Mouse (Mus musculus) T-cell, adult 2 months (primary cell): ENCODE measurements around the gene Pacs1.
"Not testable (repeated sequence)": the region's sequence is repeated elsewhere in the genome, so short reads cannot be mapped to it uniquely, and the experiment has no call there.

Experiments
- DNase-seq: peaks from one replicate; pipeline ENCODE4 v3.0.0; 2022; ENCODE audit warnings: low spot score

Gene Pacs1

GRCm38 (mm10) chr19:5268017-5268416, 4.9 kb downstream of the Pacs1 start:
- DNase-seq = no peak

- DNase-seq = no peak
Measured at GRCm38 (mm10) chr19:5267015-5267414, 5.9 kb downstream of the Pacs1 start.

DNA sequence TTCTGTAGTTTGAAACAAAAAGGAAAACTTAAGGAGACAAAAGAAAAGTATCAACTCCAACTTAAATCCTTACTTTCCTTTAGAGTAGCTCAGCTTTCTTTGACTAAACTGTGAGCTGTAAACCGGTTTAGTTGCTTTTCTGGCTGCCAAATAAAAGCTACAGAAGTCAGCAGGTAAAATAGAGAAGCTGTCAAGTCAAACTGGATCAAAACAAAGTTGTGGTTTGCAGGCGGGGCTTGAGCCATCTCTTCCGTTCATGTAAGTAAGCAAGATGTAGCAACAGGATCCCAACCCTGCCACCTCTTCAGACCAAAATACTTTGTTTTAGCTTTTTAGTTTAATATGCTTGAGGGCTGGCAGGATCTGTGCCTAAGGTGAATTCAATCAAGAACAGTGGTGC, 15.8 kb downstream of the Pacs1 start:
- peak; percentile 83 for DNase-seq

GRCm38 (mm10) chr19:5236981-5237380, 35.9 kb downstream of the Pacs1 start:
- not testable (repeated sequence) for DNase-seq

GRCm38 (mm10) chr19:5232696-5233095, 40.2 kb downstream of the Pacs1 start:
- no peak for DNase-seq

- no peak for DNase-seq
Measured at GRCm38 (mm10) chr19:5230110-5230509, 42.8 kb downstream of the Pacs1 start.

GRCm38 (mm10) chr19:5224624-5225023, 48.3 kb downstream of the Pacs1 start:
- DNase-seq = no peak

GRCm38 (mm10) chr19:5224077-5224476, 48.8 kb downstream of the Pacs1 start:
- no peak for DNase-seq

DNA sequence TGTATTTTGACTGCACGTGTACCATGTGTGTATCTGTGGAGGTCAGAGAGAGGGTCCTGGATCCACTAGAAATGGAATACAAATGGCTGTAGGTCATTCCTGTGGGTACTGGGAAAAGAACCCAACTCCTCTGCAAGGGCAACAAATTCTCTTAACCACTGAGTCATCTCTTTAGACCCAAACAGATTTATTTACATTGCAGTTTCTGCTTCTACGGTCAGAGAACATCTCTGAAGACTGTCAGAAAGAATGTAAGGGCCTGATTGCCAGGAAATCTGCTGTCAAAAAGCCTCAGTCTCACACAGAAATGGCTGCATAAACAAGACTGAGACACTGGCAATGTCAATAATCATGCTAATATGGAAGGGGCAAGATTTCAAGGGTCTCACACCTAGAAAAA, 51.0 kb downstream of the Pacs1 start:
- DNase-seq = no peak

DNA sequence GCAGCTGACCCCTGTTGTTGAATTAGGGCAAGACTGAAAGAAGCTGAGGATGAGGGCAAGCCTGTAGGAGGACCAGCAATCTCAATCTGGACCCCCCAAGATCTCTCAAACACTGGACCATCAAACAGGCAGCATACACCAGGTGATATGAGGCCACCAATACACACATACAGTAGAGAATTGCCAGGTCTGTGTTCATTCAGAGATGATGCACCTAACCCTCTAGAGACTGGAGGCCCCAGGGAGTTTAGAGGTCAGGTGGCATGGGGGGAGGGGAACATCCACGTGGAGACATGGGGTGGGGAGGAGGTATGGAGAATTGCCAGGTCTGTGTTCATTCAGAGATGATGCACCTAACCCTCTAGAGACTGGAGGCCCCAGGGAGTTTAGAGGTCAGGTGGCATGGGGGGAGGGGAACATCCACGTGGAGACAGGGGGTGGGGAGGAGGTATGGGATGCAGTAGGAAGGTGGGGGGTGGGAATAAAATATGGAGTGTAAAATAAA, 51.6 kb downstream of the Pacs1 start:
- not testable (repeated sequence) for DNase-seq

DNA sequence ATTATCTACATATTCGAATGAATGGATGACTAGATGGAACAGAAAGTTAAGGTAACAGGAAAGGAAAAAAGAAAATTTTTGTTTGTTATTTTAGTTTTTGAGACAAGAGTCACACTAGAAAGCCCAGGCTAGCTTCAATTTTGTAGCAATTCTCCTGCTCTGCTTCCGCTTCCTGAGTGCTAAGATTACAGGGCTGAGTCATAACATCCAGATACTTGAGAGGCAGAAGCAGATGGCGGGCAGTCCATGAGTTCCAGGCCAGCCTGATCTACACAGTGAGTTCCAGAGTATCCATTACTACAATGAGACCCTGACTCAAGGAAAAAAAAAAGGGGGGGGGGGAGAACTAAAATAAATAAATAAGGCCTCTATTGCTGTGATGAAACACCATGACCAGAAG, 52.5 kb downstream of the Pacs1 start:
- DNase-seq = no peak

DNA sequence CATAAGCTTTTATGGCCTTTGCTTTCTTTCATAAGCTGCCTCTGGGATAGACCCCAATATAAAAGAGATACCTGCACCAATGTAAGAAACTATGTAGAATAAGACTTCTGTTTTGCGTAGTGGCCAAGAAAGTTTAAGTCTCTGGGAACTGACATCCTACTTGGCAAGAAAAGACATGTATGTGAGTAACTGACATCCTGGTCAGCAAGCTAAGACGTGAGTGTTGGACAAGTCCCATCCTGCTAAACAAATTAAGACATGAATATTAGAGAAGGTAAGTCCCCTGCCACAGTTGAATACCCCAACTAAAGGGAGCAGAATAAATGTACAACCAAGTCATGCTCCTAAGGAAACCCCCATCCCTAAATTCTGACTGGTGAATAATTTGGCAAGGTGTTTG, 71.2 kb downstream of the Pacs1 start:
- DNase-seq = no peak

- DNase-seq = peak; percentile 23
Measured at GRCm38 (mm10) chr19:5200617-5201016, 72.3 kb downstream of the Pacs1 start.

GRCm38 (mm10) chr19:5198553-5198952, 74.4 kb downstream of the Pacs1 start:
- no peak for DNase-seq

DNA sequence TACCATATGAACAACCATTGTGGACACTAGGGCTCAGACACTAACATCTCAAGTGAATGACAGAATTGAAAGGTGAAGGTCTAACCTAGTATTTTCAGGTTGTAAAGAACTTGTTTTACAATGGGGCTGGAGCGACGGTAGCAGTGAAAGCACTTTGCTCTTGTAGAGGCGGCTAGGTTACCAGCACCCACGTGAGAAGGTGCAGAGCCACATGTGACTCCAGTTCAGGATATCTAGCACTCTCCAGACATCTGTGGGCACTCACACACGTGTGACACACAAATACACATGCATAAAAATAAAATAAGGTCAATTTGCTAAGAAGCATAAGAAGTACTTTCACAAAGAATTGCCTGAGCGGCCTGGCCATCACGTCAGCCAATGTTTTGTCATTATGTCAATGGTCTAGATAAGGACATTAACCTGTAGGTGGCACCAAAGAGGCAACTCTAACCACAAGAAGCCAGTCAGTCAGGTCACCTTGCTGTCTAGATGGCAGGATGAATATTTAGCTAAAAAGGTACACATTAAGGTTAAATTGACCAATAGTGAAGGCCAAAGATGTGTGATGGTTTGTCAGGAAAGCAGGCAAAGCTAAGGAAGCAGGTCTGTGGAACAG, 77.4 kb downstream of the Pacs1 start:
- peak; percentile 56 for DNase-seq

DNA sequence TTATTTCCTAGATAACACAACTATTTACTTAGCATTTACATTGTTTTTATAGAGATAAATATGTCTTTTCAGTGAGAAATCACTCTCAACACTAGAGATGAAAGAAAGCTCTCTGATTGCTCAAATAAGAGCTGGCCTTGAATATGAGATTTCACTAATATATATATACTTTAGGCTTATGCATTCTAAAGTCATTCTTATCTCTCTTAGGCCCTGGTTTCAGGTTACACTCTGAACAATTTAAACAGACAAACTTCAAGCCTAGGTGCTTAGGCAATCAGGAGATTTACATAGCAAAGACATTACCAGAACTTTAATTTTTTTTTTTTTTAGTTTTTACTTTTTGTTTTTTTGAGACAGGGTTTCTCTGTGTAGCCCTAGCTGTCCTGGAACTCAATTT, 80.5 kb downstream of the Pacs1 start:
- no peak for DNase-seq

GRCm38 (mm10) chr19:5187439-5187838, 85.5 kb downstream of the Pacs1 start:
- DNase-seq = no peak

- DNase-seq = no peak
Measured at GRCm38 (mm10) chr19:5181926-5182325, 91.0 kb downstream of the Pacs1 start.

GRCm38 (mm10) chr19:5178631-5179030, 94.3 kb downstream of the Pacs1 start:
- DNase-seq = no peak

DNA sequence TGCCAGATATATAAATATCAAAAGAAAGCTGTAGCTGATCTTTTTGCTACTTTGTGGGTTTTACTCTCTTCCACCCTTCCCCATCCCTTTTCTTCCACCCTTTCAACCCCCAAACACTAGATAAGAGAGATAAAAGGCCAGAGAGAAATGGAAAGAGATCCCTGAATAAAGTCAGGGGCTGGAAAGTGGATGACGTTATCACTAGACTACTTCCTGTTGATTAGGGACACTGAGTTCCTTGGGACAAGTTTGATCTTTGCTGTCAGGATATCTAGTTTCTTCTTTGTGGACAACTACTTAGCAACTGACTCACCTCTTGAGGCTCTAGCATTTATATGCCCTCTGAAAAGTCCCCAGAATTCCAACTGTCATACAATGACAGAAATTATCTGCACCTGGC, 102.5 kb downstream of the Pacs1 start:
- no peak for DNase-seq

GRCm38 (mm10) chr19:5167477-5167876, 105.4 kb downstream of the Pacs1 start:
- no peak for DNase-seq

DNA sequence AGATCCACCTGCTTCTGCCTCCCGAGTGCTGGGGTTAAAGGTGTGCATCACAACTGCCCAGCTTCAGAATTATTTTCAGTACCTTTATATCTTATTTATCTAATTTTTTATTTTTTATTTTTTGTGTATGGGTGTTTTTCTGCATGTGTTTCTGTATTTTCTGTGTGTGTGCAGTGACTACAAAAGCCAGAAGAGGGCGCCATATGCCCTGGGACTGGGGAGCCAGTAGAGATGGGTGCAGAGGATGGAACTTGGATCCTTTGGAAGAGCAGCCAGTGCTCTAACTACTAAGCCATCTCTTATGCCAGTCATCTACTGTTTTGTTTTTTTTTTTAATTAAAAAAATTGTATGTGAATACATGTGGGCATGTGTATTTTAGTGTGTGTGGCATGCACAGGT, 108.5 kb downstream of the Pacs1 start:
- DNase-seq = peak; percentile 26

DNA sequence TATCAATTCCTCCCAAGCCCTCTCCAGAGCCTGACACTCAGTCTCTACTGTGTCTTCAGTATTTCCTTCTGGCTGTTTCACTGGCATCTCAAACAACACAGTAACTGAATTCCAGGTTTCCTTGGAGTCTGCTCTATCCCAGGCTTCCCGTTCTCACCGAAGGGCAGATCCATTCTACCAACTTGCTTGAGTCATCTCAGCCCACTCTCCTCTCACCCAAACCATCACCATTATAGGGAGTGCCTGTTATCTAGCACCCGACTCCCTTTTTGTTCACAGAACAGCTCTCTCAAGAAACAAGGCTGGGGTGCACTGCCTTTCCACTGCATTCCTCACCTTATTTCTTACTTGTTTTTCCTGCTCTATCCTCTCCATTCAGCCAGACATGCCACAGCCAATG, 111.0 kb downstream of the Pacs1 start:
- no peak for DNase-seq

DNA sequence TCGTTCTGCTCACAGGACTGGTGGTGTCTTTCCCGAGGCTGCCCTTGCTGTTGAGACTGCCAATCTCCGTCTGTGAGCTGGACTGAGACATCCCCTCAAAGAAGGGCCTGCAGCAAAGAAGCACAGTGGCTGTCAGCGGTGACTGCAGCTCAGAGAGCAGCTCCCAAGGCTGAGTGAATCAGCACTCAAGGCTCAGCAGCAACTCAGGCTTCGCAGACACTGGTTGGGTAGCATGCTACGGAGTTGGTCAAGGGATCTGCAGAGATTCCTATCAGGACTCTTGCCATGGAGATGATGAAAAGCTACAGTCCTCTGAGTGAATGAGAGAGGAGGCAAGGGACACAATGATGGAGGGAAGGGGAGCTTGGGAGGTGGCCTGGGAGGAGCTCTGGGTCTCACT, 120.7 kb downstream of the Pacs1 start:
- no peak for DNase-seq
